Mouse (Mus musculus) lung, embryonic 14.5 days (tissue): Measurements from ENCODE around the gene Tcp11. TPM values are rescaled to one million over a fixed set of nuclear protein-coding genes. Genes with fewer than 3 reads are reported as not detected.

Source experiments
- ATAC-seq: fragments of 200-750 bp; cut with Nextera tagmentation; 2 replicates; pipeline ENCODE4 v1.8.0; 2017; ENCODE audit warnings: mild to moderate bottlenecking, moderate TSS enrichment, moderate library complexity; ENCODE audit not compliant: insufficient read depth
- DNase-seq: peaks from one replicate; pipeline ENCODE4 v3.0.0-alpha.2; 2015
- H3K27ac ChIP-seq: fragments of 300-500 bp; sonication (generic); 2 replicates; pipeline ENCODE4 v1.5.1; 2014; ENCODE audit warnings: low read depth, mild to moderate bottlenecking, moderate library complexity
- H3K27me3 ChIP-seq: fragments of 300-500 bp; sonication (generic); 2 replicates; pipeline ENCODE4 v1.6.1; 2014; ENCODE audit warnings: low read length, control low read depth; ENCODE audit not compliant: insufficient read depth
- H3K36me3 ChIP-seq: fragments of 300-500 bp; sonication (generic); 2 replicates; pipeline ENCODE4 v1.6.1; 2014; ENCODE audit warnings: control low read depth; ENCODE audit not compliant: insufficient read depth
- H3K4me1 ChIP-seq: fragments of 300-500 bp; sonication (generic); 2 replicates; pipeline ENCODE4 v1.6.1; 2014; ENCODE audit warnings: antibody characterized with exemption, control low read depth; ENCODE audit not compliant: insufficient read depth
- H3K4me2 ChIP-seq: fragments of 300-500 bp; sonication (generic); 2 replicates; pipeline ENCODE4 v1.6.1; 2014; ENCODE audit warnings: mild to moderate bottlenecking
- H3K4me3 ChIP-seq: fragments of 300-500 bp; sonication (generic); 2 replicates; pipeline ENCODE4 v1.5.1; 2014; ENCODE audit warnings: low read depth, low read length
- H3K9ac ChIP-seq: fragments of 300-500 bp; sonication (generic); 2 replicates; pipeline ENCODE4 v1.6.1; 2014
- H3K9me3 ChIP-seq: fragments of 300-500 bp; sonication (generic); 2 replicates; pipeline ENCODE4 v1.6.1; 2016; ENCODE audit warnings: low read depth, low read length, control low read depth
- CTCF ChIP-seq: IDR thresholded peaks from 2 replicates; pipeline ENCODE4 v1.5.1; 2016; ENCODE audit warnings: antibody characterized with exemption, low read depth
- WGBS: fragments of 180-500 bp; shearing (Covaris S2); extraction: QIAGEN DNeasy Blood & Tissue Kit; methylation state at CpG from one replicate; pipeline ENCODE4 v1.1.7; 2014; 5-methylcytosine and 5-hydroxymethylcytosine counted together
- polyA plus RNA-seq: library from polyadenylated mRNA; unstranded; fragments of >200 nt; fragmentation: Nextera tagmentation; extraction: Ambion mirVana; gene quantifications from 2 replicates; pipeline ENCODE4 v1.2.1, GENCODE M21; 2014

Gene Tcp11
- polyA plus RNA-seq, 1 experiment from 2014 or later = 2.0 TPM

GRCm38 (mm10) chr17:28031281-28031941 lies 49.0 kb downstream of the Tcp11 start:
- peaks cover 19% of the 10 kb centered on the region for H3K4me1 ChIP-seq
- H3K4me2 ChIP-seq = no peak overlapping the region
- no peaks in the 10 kb centered on the region for H3K36me3 ChIP-seq
- DNase-seq = no peak
- H3K4me3 ChIP-seq = no peak overlapping the region
- no peak overlapping the region for H3K27ac ChIP-seq
- no peaks in the 10 kb centered on the region for H3K27me3 ChIP-seq
- ATAC-seq = no peak
- H3K9me3 ChIP-seq = no peaks in the 10 kb centered on the region
- no peak for TF ChIP-seq CTCF
- no peak overlapping the region for H3K9ac ChIP-seq
- 43% methylated on average over 9 of the region's 9 CpGs for whole genome bisulfite sequencing

GRCm38 (mm10) chr17:28030446-28030845 lies 50.0 kb downstream of the Tcp11 start:
- H3K27ac ChIP-seq = no peak overlapping the region; the same call in 1 of the 2 replicates
- H3K9me3 ChIP-seq = no peaks in the 10 kb centered on the region
- H3K27me3 ChIP-seq = no peaks in the 10 kb centered on the region
- DNase-seq = no peak
- no peak for TF ChIP-seq CTCF
- H3K4me1 ChIP-seq = peaks cover 26% of the 10 kb centered on the region
- H3K4me3 ChIP-seq = no peak overlapping the region
- no peak for ATAC-seq
- H3K4me2 ChIP-seq = no peak overlapping the region
- no peak overlapping the region for H3K9ac ChIP-seq
- WGBS = 76% methylated on average over 10 of the region's 10 CpGs
- H3K36me3 ChIP-seq = no peaks in the 10 kb centered on the region

- DNase-seq (peak; percentile 50), ATAC-seq (no peak)
- peak overlapping the region; percentile 63 for H3K27ac ChIP-seq
- no peaks in the 10 kb centered on the region for H3K9me3 ChIP-seq
- no peaks in the 10 kb centered on the region for H3K27me3 ChIP-seq
- no peak overlapping the region for H3K4me3 ChIP-seq
- H3K36me3 ChIP-seq = no peaks in the 10 kb centered on the region
- H3K4me2 ChIP-seq = no peak overlapping the region
- no peak overlapping the region for H3K9ac ChIP-seq
- WGBS = 61% methylated on average over 2 of the region's 2 CpGs
- peaks cover 34% of the 10 kb centered on the region for H3K4me1 ChIP-seq
- TF ChIP-seq CTCF = no peak
Measured at GRCm38 (mm10) chr17:28029308-28029707, 51.1 kb downstream of the Tcp11 start.

GRCm38 (mm10) chr17:28028236-28028635 lies 52.2 kb downstream of the Tcp11 start:
- DNase-seq (no peak), ATAC-seq (no peak)
- H3K4me1 ChIP-seq = peaks cover 31% of the 10 kb centered on the region
- H3K4me3 ChIP-seq = no peak overlapping the region
- H3K36me3 ChIP-seq = no peaks in the 10 kb centered on the region
- no peak for TF ChIP-seq CTCF
- no peak overlapping the region for H3K9ac ChIP-seq
- WGBS = 71% methylated on average over 10 of the region's 10 CpGs
- H3K4me2 ChIP-seq = no peak overlapping the region
- peak overlapping the region; percentile 43; the same call in 1 of the 2 replicates for H3K27ac ChIP-seq
- H3K27me3 ChIP-seq = no peaks in the 10 kb centered on the region
- H3K9me3 ChIP-seq = no peaks in the 10 kb centered on the region

- ATAC-seq = no peak
- Histone ChIP-seq H3K4me1 (peaks cover 30% of the 10 kb centered on the region), H3K27ac (peak overlapping the region; percentile 99), H3K9me3 (no peaks in the 10 kb centered on the region), H3K4me3 (no peak overlapping the region), H3K36me3 (no peaks in the 10 kb centered on the region), H3K27me3 (no peaks in the 10 kb centered on the region), H3K4me2 (no peak overlapping the region), H3K9ac (no peak overlapping the region)
- WGBS = 89% methylated on average over 6 of the region's 6 CpGs
- no peak for DNase-seq
- no peak for TF ChIP-seq CTCF
Measured at GRCm38 (mm10) chr17:28027197-28027596, 53.2 kb downstream of the Tcp11 start.

- Histone ChIP-seq H3K4me1 (peaks cover 25% of the 10 kb centered on the region), H3K36me3 (no peaks in the 10 kb centered on the region), H3K4me2 (peak overlapping the region; percentile 21; the same call in 1 of the 2 replicates), H3K9ac (peak overlapping the region; percentile 27; the same call in 1 of the 2 replicates), H3K27ac (peak overlapping the region; percentile 99), H3K9me3 (no peaks in the 10 kb centered on the region), H3K4me3 (no peak overlapping the region), H3K27me3 (no peaks in the 10 kb centered on the region)
- 50% methylated on average over 14 of the region's 14 CpGs for WGBS
- ATAC-seq (peak; percentile 71), DNase-seq (peak; percentile 87)
- no peak for TF ChIP-seq CTCF
Measured at GRCm38 (mm10) chr17:28026111-28026872, 54.1 kb downstream of the Tcp11 start.

GRCm38 (mm10) chr17:28025541-28025961 lies 54.9 kb downstream of the Tcp11 start:
- H3K9me3 ChIP-seq = no peaks in the 10 kb centered on the region
- no peak overlapping the region for H3K4me3 ChIP-seq
- peak; percentile 7; the same call in 1 of the 2 replicates for TF ChIP-seq CTCF
- H3K27me3 ChIP-seq = no peaks in the 10 kb centered on the region
- H3K4me1 ChIP-seq = peaks cover 25% of the 10 kb centered on the region
- H3K9ac ChIP-seq = peak overlapping the region; percentile 27; the same call in 1 of the 2 replicates
- H3K36me3 ChIP-seq = no peaks in the 10 kb centered on the region
- peak overlapping the region; percentile 99 for H3K27ac ChIP-seq
- 32% methylated on average over 5 of the region's 5 CpGs for WGBS
- DNase-seq = peak; percentile 71
- ATAC-seq = peak; percentile 79
- peak overlapping the region; percentile 21 for H3K4me2 ChIP-seq
